Mouse (Mus musculus) skeletal muscle tissue, adult 2 months (tissue): ENCODE results near the gene Lce3f.

Experiments
- DNase-seq: peaks from one replicate; pipeline ENCODE4 v3.0.0-alpha.2; 2012; ENCODE audit warnings: low read depth, low spot score

Gene Lce3f

GRCm38 (mm10) chr3:92991926-92992325 is at the start of gene Lce3f:
TSS of gene Lce3f (plus strand) at chr3:92992226.
- DNase-seq: no peak

- DNase-seq: no peak
Measured at GRCm38 (mm10) chr3:92944186-92944585, 47.8 kb upstream of the Lce3f start, which contains the start of gene Lce3c. TSS of gene Lce3c (plus strand) at chr3:92944486.

DNA sequence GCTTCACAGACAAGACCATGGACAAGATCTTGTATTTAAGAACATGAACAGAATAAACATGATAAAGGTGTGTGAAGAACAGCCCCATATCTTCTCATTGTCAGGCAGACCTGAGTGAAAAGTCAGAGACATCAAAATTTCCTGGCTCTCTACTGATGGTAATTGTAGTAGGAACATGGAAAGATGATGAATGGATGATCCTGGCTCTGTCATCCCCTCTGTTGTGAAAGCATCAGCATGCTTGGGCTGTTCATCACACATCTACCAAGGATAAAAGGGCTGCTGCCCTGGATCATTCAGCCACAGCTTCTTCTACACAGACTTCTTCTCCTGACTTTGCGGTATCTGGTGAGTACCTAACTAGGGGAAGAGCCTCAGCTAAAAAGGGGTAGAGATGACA is 34.9 kb upstream of the Lce3f start, which contains the start of gene Lce3d:
TSS of gene Lce3d (plus strand) at position 301 of the 400 bp plus-strand sequence.
- no peak for DNase-seq

GRCm38 (mm10) chr3:92966761-92967160 is 25.3 kb upstream of the Lce3f start, which contains the start of gene Lce3e:
TSS of gene Lce3e (plus strand) at chr3:92967061.
- no peak for DNase-seq

GRCm38 (mm10) chr3:92978484-92978883 is 13.5 kb upstream of the Lce3f start:
- no peak for DNase-seq

DNA sequence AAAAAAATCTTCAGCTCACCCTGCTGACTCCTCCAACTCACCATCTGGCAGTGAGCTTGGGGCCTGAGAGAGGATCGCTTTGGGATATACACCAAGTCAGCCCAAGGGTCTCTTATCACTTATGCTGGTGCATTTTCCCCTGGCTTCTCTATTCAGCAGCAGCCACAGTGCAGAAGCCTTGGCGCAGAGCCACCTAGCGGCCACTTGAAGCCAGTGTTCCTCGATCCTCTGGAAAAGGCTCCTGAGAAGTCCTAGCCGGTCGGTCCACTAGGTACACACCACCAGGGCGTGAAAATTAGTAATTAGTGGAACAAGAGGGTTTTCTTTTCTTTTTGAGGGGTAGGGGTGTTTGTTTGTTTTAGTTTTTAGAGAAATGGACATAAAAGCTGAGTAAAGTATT is 6.7 kb downstream of the Lce3f start:
- DNase-seq: peak; percentile 18

- no peak for DNase-seq
Measured at GRCm38 (mm10) chr3:93000621-93001020, 8.6 kb downstream of the Lce3f start.

DNA sequence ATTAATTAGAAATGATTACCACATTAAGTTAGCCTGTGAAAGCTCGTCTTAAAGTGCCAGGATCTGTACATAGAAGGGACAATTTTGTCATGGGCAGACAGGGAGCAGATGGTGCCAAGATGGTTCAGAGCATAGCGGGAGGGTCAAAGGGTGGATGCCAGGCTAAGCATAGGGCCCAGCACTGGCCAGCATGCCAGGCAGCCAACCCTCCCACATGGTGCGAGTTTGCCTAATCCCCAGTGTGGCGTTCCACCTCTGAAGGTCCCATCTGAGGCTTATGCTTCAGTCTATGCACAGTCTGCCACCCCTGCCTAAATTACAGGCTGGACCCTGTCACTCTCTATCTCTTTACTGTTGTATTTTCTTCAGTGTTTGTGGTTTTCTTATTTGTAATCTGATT is 10.8 kb downstream of the Lce3f start:
- no peak for DNase-seq

DNA sequence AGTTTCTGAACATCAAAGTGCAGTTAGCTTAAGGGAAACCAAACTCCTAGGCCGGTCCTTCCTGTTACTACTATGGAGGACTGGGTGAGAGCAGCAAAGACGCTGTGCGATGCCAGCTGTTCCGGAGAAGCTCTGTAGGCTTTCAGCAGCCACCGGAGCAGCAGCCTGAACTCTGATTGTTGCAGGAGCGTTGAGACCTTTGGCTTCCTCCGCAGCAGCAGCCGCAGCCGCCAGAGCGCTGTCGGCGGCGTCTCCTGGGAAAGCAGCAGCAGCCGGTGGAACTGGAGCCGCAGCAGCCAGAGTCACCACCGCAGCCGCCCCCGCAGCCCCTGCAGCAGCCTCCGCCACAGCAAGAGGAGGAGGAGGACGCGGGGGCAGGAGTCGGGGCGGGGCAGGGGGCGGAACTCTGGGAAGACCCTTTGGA is 22.4 kb downstream of the Lce3f start:
- DNase-seq: no peak

- DNase-seq: no peak
Measured at GRCm38 (mm10) chr3:93014871-93015270, 22.8 kb downstream of the Lce3f start.

GRCm38 (mm10) chr3:93015460-93016104 is 23.6 kb downstream of the Lce3f start, which contains the start of gene Crct1:
TSS of gene Crct1 (minus strand) at chr3:93015687.
- DNase-seq: no peak

DNA sequence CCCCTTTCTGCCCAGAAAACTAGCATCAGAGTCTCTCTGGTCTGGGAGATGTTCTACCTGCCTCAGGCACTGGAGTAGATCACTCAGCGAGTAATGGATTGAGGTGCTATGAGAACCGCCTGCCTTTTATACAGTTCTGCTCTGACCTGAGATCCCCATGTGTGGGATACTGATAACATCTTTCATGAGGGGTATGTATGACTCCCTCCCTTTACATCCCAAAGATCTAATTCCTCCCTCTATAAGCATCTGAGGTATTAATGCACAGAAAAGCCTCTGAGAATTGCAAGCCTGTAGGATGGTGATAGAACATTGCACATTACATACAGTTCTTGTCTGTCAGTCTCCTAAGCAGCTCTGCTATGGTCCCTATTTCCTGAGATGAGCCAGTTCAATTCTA is 26.9 kb downstream of the Lce3f start, which contains the start of gene Lce1m:
TSS of gene Lce1m (minus strand) at position 101 of the 400 bp plus-strand sequence.
- no peak for DNase-seq

DNA sequence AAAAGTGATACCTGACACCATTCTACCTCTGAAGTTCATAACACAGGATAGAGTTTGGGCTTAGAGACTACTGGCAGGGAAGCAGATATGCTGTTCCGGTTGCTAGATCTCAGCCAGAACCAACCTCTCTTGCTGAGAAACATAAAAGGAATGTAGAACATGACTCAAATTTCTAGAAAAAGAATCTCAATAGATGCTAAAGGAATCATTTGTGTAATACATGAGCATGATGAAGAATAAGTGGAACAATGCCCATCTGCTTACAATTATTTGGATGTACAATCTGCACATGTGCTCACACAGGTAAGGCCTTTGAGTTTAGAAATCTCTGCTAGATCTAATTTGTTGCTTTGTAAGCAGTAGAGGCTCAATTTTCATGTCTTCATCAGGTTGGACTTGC is 29.1 kb downstream of the Lce3f start:
- DNase-seq: no peak

DNA sequence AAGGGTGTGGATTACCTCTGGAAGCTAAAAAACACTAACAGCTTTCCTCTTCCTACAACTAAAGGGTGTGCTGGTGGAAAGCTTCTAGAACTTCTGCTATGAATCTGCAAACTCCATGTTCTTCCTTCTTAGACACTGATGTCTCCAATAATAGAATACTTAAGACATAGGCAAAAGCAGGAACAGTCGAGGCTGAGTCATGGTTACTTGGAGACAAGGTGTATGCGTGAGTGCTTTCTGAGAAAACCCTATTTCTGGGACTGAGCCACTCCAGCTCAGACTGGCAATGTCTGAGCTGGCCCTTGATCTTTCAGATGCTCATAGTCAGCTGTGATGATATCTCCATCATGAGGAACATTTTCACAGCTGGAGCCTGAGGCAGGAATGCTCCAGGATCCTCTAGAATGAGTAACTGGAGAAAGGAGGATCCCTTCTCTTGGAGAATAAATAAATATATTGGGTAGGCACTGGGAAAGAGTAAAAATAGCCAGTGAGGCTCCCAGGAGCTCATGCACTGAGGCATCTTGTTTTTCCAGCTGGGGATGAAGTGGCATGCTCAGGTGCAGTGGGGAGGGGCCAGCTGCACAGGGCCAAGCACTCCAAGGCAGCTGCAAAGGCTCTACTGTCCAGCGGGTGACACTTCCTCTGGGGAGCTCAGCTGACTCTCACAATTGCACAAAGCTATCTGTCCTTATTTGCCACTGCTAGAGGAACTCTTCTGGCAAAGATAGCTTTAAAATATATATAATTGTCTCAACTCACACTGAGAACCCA is 31.6 kb downstream of the Lce3f start:
- DNase-seq: no peak

- no peak for DNase-seq
Measured at GRCm38 (mm10) chr3:93025486-93025885, 33.5 kb downstream of the Lce3f start.

GRCm38 (mm10) chr3:93031450-93031849 is 39.4 kb downstream of the Lce3f start:
- DNase-seq: no peak
